Mouse (Mus musculus) thymus, adult 2 months (tissue): ENCODE measurements at regions not wholly inside any gene's neighbourhood (a gene's known extent, or its start where the extent isn't known, plus 50 kb on each side); places are given as distances from the start of the nearest gene placed in this dataset.
A peak's percentile ranks its signal among the peaks of the same experiment; 100 is the strongest.
"Not testable (repeated sequence)": the region's sequence is repeated elsewhere in the genome, so short reads cannot be mapped to it uniquely, and the experiment has no call there.

ENCODE experiments used
- DNase-seq: peaks from one replicate; pipeline ENCODE4 v3.0.0; 2021
- H3K27ac ChIP-seq: fragments of 200-500 bp; 2 replicates; pipeline ENCODE4 v1.5.1; 2012; ENCODE audit warnings: low read length, control low read depth; ENCODE audit not compliant: control insufficient read depth, insufficient read depth
- H3K27me3 ChIP-seq: fragments of 200-500 bp; 2 replicates; pipeline ENCODE4 v1.6.1; 2012; ENCODE audit warnings: mild to moderate bottlenecking, low read length, moderate library complexity, mixed read lengths; ENCODE audit not compliant: control insufficient read depth, insufficient read depth
- H3K36me3 ChIP-seq: fragments of 200-500 bp; 2 replicates; pipeline ENCODE4 v1.6.1; 2012; ENCODE audit warnings: mild to moderate bottlenecking, low read length, moderate library complexity; ENCODE audit not compliant: control insufficient read depth, insufficient read depth
- H3K4me1 ChIP-seq: fragments of 200-500 bp; replicated peaks from 2 replicates; pipeline ENCODE4 v1.6.1; 2012; ENCODE audit warnings: low read length; ENCODE audit not compliant: control insufficient read depth, insufficient read depth
- H3K4me3 ChIP-seq: fragments of 200-500 bp; 2 replicates; pipeline ENCODE4 v1.5.1; 2012; ENCODE audit warnings: mild to moderate bottlenecking, low read length, control low read depth, moderate library complexity; ENCODE audit not compliant: control insufficient read depth, insufficient read depth
- CTCF ChIP-seq: fragments of 200-500 bp; IDR thresholded peaks from 2 replicates; pipeline ENCODE4 v1.5.1; 2012; ENCODE audit warnings: mild to moderate bottlenecking, control low read depth, low read length, moderate library complexity, borderline replicate concordance; ENCODE audit not compliant: control insufficient read depth, poor library complexity, insufficient read depth; ENCODE audit errors: extremely low read depth
- POLR2A ChIP-seq: fragments of 200-500 bp; IDR thresholded peaks from 2 replicates; pipeline ENCODE4 v1.6.1; 2012; ENCODE audit warnings: mild to moderate bottlenecking, low read length, control low read depth, moderate library complexity; ENCODE audit not compliant: control insufficient read depth, poor library complexity, insufficient read depth; ENCODE audit errors: extremely low read depth
- WGBS: fragments of 180-500 bp; shearing (Covaris S2); methylation state at CpG from one replicate; pipeline ENCODE4 v1.1.7; 2018; 5-methylcytosine and 5-hydroxymethylcytosine counted together

DNA sequence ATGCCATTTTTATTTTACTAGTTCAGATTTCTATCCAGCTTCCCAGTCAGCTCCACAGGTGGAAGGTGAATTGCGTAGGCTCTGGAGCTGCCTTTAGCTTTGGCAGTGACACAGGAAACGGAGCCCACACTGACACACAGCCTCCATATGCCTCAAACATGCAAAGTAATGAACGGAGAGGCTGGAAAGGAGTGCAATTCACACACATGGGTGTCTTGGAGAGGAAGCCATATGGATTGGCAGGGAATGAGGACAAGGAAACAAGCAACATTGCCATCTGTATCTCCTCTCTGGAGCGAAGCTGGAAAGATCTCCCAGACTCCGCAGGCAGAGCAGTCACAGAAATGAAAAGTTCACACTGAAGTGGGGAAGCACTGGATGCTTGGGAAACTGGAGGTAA is 201.6 kb upstream of the 4930452B06Rik start:
- Histone ChIP-seq H3K27me3 (no peaks in the 10 kb centered on the region), H3K4me1 (no peaks in the 10 kb centered on the region), H3K27ac (no peak overlapping the region), H3K36me3 (no peaks in the 10 kb centered on the region), H3K4me3 (no peak overlapping the region)
- no peak for TF ChIP-seq CTCF
- WGBS: 91% methylated on average over 5 of the region's 5 CpGs
- DNase-seq: no peak

DNA sequence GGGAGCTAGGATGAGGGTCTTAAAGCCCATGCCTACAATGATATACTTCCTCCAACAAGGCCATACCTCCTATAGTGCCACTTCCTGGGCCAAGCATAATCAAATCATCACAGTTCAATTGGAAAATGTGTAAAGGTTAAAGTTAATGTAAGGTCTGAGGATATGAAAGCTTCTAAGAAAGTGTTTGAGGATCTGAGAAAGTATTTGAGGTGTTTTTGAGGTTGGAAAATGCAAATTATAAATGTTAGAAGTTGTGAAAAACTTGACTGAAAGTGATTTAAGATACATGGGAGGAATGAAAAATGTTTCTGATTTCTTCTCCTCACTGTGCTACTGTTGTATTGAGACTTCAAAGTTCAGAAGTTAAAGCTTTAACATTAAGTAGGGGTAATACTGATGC is 185.5 kb upstream of the 4930452B06Rik start:
- no peaks in the 10 kb centered on the region for H3K4me1 ChIP-seq
- H3K4me3 ChIP-seq: no peak overlapping the region
- H3K27me3 ChIP-seq: no peaks in the 10 kb centered on the region

DNA sequence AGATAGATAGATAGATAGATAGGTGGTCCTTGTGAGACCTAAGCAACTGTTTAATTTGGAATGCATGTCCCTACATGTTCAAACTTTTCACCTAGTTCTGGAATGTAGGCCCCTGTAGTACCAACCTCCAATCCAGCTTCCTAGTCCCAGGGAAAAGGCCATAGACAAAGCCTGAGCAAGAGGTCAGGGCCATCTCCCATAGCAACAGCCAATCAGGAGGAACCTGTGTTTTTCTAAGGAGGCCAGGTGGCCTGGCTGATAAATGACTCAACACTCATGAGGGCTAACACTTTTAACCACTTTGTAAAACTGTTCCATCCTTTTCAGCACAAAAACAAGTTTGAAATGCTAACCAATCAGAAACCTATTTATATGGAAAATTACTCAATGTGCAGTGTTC is 184.2 kb upstream of the 4930452B06Rik start:
- Histone ChIP-seq H3K4me3 (no peak overlapping the region), H3K36me3 (no peaks in the 10 kb centered on the region), H3K27me3 (no peaks in the 10 kb centered on the region), H3K27ac (no peak overlapping the region), H3K4me1 (no peaks in the 10 kb centered on the region)
- DNase-seq: no peak
- TF ChIP-seq CTCF: no peak
- TF ChIP-seq POLR2A: no peak

More for the DNA sequence above, 185.5 kb upstream of the 4930452B06Rik start:
- Histone ChIP-seq H3K36me3 (no peaks in the 10 kb centered on the region), H3K27ac (no peak overlapping the region)
- TF ChIP-seq CTCF (no peak), POLR2A (no peak)
- no peak for DNase-seq

DNA sequence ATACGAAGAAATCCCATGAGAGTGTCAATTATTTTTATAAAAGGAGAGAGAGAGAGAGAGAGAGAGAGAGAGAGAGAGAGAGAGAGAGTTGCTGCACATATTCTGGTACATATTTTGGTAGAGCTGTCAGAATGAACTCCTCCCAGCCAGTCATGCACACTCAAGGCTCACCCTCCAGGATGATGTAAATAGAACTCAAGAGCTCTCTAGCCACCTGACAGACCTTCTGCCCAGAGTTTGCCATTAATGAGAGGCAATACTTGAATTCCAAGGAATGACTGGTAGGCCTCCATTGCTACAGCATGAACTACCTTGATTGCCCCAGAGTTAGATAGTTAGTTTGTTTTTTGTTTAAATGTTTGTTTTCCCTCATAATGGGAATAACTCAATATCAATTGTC is 167.5 kb upstream of the 4930452B06Rik start:
- Histone ChIP-seq H3K27ac (no peak overlapping the region), H3K4me3 (no peak overlapping the region), H3K36me3 (no peaks in the 10 kb centered on the region), H3K27me3 (no peaks in the 10 kb centered on the region), H3K4me1 (no peaks in the 10 kb centered on the region)
- DNase-seq: no peak
- WGBS: 88% methylated on average over 1 of the region's 1 CpGs
- TF ChIP-seq CTCF: no peak
- TF ChIP-seq POLR2A: no peak

DNA sequence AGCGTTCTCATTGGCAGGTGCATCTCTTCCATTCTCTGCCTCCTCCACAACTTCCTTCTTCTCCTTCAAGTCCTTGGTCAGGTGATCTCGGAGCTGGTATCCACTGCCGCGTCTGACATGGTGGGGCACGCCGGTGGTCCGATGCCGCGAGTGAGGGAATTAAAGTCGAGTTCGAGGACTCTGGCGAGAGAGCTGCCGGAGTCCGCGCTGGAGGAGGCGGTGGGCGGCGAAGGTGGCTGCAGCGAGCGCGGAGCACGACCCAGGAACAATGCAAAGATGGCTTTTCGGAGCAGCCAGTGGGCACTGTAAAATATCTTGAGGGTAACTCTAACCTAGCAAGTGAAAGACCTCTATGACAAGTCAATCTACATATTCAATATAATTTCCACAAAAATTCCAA is 134.2 kb upstream of the 4930452B06Rik start:
- DNase-seq: peak; percentile 5
- H3K4me3 ChIP-seq, H3K27me3 ChIP-seq, H3K27ac ChIP-seq, H3K4me1 ChIP-seq, H3K36me3 ChIP-seq: not testable (repeated sequence)
- WGBS: 68% methylated on average over 23 of the region's 23 CpGs

DNA sequence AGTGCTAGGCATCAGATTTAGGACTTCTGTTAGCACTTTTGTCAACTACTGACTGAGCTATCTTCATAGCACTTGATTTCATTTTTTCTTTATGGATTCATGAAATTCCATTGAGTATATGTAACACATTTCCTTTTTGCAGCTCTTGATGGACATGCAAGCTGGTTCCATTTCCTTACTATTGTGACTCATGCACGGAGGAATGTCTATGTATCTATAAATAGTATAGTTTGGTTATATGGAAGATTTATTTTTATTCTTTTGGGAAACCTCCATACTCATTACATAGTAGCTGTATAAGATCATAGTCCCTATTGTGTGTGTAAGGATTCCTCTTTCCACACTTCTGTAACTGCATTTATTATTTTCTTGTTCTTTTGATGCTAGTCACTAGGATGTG is 123.3 kb upstream of the 4930452B06Rik start:
- no peaks in the 10 kb centered on the region for H3K4me1 ChIP-seq
- DNase-seq: no peak
- TF ChIP-seq POLR2A (no peak), CTCF (no peak)
- H3K4me3 ChIP-seq: no peak overlapping the region
- H3K27me3 ChIP-seq: no peaks in the 10 kb centered on the region
- WGBS: 58% methylated on average over 1 of the region's 1 CpGs
- H3K27ac ChIP-seq: no peak overlapping the region
- no peaks in the 10 kb centered on the region for H3K36me3 ChIP-seq

DNA sequence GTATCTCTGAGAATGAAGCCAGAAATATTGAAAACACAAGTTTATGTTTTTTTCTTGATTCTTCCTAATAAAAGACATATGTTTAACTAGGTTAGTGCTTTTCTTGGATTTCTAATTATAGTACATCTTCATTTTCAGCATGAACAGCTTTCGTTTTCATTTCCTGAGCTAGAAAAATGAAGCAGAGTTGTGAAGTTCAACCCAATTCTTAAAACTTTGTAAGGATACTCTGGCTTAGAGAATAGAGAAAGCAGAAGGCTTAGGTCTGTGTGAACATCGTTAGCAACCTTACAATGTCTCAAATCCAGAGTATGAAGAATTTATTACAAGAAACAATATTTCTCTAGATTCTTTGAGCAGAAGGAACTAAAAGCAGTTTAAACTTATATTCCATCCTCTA is 94.5 kb upstream of the 4930452B06Rik start:
- no peaks in the 10 kb centered on the region for H3K36me3 ChIP-seq
- no peak for TF ChIP-seq CTCF
- no peak for TF ChIP-seq POLR2A
- H3K27ac ChIP-seq: no peak overlapping the region
- no peaks in the 10 kb centered on the region for H3K27me3 ChIP-seq
- H3K4me1 ChIP-seq: no peaks in the 10 kb centered on the region
- DNase-seq: no peak
- H3K4me3 ChIP-seq: no peak overlapping the region
- 42% methylated on average over 2 of the region's 2 CpGs for WGBS
